Mouse (Mus musculus) stomach, postnatal 0 days (tissue): ENCODE results near the gene Elk4. TPM values are rescaled to one million over a fixed set of nuclear protein-coding genes. Genes with fewer than 3 reads are reported as not detected.

Experiments used
- ATAC-seq: fragments of 200-750 bp; cut with Nextera tagmentation; 2 replicates; pipeline ENCODE4 v1.8.0; 2017; ENCODE audit not compliant: low FRiP score, low TSS enrichment
- DNase-seq: peaks from one replicate; pipeline ENCODE4 v3.0.0-alpha.2; 2016; ENCODE audit warnings: low spot score
- H3K27ac ChIP-seq: fragments of 300-500 bp; sonication (generic); replicated peaks from 2 replicates; pipeline ENCODE4 v1.5.1; 2014; ENCODE audit warnings: mild to moderate bottlenecking, control low read depth
- H3K27me3 ChIP-seq: fragments of 300-500 bp; sonication (generic); 2 replicates; pipeline ENCODE4 v1.6.1; 2014; ENCODE audit warnings: low read length; ENCODE audit not compliant: control insufficient read depth, insufficient read depth
- H3K36me3 ChIP-seq: fragments of 300-500 bp; sonication (generic); 2 replicates; pipeline ENCODE4 v1.6.1; 2014; ENCODE audit warnings: low read length, mixed read lengths; ENCODE audit not compliant: control insufficient read depth, insufficient read depth
- H3K4me1 ChIP-seq: fragments of 300-500 bp; sonication (generic); replicated peaks from 2 replicates; pipeline ENCODE4 v1.6.1; 2014; ENCODE audit warnings: antibody characterized with exemption; ENCODE audit not compliant: control insufficient read depth, insufficient read depth
- H3K4me2 ChIP-seq: fragments of 300-500 bp; sonication (generic); replicated peaks from 2 replicates; pipeline ENCODE4 v1.6.1; 2014; ENCODE audit warnings: low read depth, mild to moderate bottlenecking, control low read depth, moderate library complexity
- H3K4me3 ChIP-seq: fragments of 300-500 bp; sonication (generic); 2 replicates; pipeline ENCODE4 v1.5.1; 2014; ENCODE audit warnings: low read depth, low read length, control low read depth
- H3K9ac ChIP-seq: fragments of 300-500 bp; sonication (generic); 2 replicates; pipeline ENCODE4 v1.6.1; 2014; ENCODE audit warnings: mild to moderate bottlenecking, low read length, control low read depth, mixed read lengths
- H3K9me3 ChIP-seq: fragments of 300-500 bp; sonication (generic); 2 replicates; pipeline ENCODE4 v1.6.1; 2016; ENCODE audit warnings: low read length; ENCODE audit not compliant: control insufficient read depth
- CTCF ChIP-seq: IDR thresholded peaks from 2 replicates; pipeline ENCODE4 v1.5.1; 2016; ENCODE audit warnings: antibody characterized with exemption, low read depth, mild to moderate bottlenecking, moderate library complexity
- EP300 ChIP-seq: optimal IDR thresholded peaks from 2 replicates; pipeline ENCODE3; 2016; ENCODE audit warnings: antibody characterized with exemption
- WGBS: fragments of 180-500 bp; shearing (Covaris S2); extraction: QIAGEN DNeasy Blood & Tissue Kit; methylation state at CpG from one replicate; pipeline ENCODE4 v1.1.7; 2014; 5-methylcytosine and 5-hydroxymethylcytosine counted together
- polyA plus RNA-seq: library from polyadenylated mRNA; unstranded; fragments of >200 nt; fragmentation: Nextera tagmentation; extraction: Ambion mirVana; gene quantifications from 2 replicates; pipeline ENCODE4 v1.2.1, GENCODE M21; 2015

Elk4 gene
- polyA plus RNA-seq = 13.8 and 14.3 TPM in 2 replicates

DNA sequence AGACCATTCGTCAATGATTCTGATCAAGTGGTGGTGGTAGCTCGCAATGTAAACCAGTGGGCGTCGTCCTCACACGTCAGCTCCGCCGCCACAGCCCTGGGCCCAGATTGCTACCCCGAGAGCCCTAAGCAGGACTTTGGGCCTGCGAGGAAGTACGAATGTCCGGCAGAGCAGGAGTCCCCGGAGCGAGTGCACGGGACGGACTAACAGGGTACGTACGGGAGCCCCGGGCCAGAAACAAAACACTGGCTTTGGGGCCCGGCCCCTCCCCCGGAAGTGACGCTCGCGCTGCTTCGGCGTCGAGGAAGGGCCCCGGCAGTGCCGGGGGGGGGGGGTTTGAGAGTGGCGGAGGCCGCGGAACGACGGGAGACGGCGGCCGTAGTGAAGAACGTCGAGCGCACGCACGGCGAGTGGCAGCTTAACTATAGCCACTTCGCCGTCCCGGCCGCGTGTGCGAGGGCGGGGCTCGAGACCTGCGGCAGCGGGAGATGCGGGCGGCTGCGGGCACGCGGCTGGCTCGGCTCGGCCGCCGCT is at the start of gene Elk4:
TSS of gene Elk4 (plus strand) at position 326 of the 534 bp plus-strand sequence.
- Histone ChIP-seq H3K4me3 (peak within 1 kb of the TSS; percentile 83), H3K9me3 (no peaks in the 10 kb centered on the region), H3K4me1 (no peaks in the 10 kb centered on the region), H3K9ac (peak within 1 kb of the TSS; percentile 98), H3K27me3 (no peaks in the 10 kb centered on the region), H3K4me2 (peak within 1 kb of the TSS; percentile 65), H3K27ac (peak within 1 kb of the TSS; percentile 100), H3K36me3 (no peaks in the 10 kb centered on the region)
- TF ChIP-seq EP300 (peak; percentile 45), CTCF (peak; percentile 9; the same call in 1 of the 2 replicates)
- peak; percentile 95 for DNase-seq
- ATAC-seq = peak; percentile 90
- under 1% methylated on average over 56 of the region's 61 CpGs for WGBS

DNA sequence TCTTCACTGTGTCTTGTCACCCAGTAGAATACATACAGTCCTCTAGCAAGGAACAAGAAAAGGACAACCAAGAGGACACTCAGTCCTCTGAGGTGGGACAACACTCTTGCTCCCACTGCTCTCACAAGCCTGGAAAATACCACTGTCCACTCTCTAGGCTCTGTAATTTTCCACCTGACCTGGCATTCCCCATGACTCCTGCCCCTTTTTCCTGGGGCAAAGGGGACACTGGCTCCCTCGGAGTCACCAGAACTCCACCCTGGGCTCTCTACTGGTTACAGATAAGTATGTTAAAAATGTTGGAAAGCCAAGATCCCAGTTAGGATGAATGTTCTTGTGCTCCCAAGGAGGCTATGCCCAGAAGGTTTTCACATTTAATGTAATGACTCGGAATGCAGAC is 46.4 kb upstream of the Elk4 start:
- H3K27ac ChIP-seq = no peak overlapping the region
- 62% methylated on average over 2 of the region's 2 CpGs for WGBS
- H3K4me3 ChIP-seq = no peak overlapping the region
- no peaks in the 10 kb centered on the region; the same call in 1 of the 2 replicates for H3K27me3 ChIP-seq
- TF ChIP-seq CTCF (no peak), EP300 (no peak)
- H3K36me3 ChIP-seq = no peaks in the 10 kb centered on the region
- ATAC-seq = no peak
- no peak for DNase-seq
- H3K9me3 ChIP-seq = no peaks in the 10 kb centered on the region
- no peak overlapping the region for H3K4me2 ChIP-seq
- H3K9ac ChIP-seq = no peak overlapping the region
- H3K4me1 ChIP-seq = no peaks in the 10 kb centered on the region

DNA sequence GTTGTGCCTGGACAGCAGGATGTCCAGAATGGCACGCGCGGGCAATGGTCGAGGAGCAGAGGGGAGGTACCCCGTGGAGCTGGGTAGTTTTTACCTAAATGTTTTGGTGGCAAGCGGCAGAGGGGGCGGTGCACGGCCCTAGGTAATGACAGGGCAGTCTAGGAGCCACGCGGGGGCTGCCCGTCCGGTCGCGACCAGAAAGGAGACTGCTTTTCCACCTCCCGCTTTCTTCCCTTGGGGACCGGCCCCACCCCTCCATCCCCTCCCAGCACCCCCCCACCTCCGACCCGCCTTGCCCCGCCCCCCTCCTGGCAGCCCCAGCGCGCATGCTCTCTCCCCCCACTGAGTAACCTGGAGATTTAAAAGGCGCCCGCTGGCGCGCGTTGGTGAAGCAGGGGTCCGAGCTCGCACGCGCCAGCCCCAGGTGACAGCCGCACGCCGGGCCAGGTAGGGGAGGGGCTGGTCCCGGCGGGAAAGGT is 44.8 kb upstream of the Elk4 start, which contains the start of gene Slc45a3:
TSS of gene Slc45a3 (plus strand) at position 362 of the 479 bp plus-strand sequence.
- TF ChIP-seq CTCF = no peak
- TF ChIP-seq EP300 = no peak
- peak within 1 kb of the TSS; percentile 99 for H3K4me2 ChIP-seq
- no peaks in the 10 kb centered on the region for H3K36me3 ChIP-seq
- under 1% methylated on average over 25 of the region's 35 CpGs for whole genome bisulfite sequencing
- DNase-seq = peak; percentile 81
- peak within 1 kb of the TSS; percentile 65 for H3K27ac ChIP-seq
- no peaks in the 10 kb centered on the region for H3K9me3 ChIP-seq
- peak; percentile 13 for ATAC-seq
- H3K9ac ChIP-seq = peak within 1 kb of the TSS; percentile 69
- H3K27me3 ChIP-seq = no peaks in the 10 kb centered on the region; the same call in 1 of the 2 replicates
- H3K4me3 ChIP-seq = peak within 1 kb of the TSS; percentile 69
- no peaks in the 10 kb centered on the region for H3K4me1 ChIP-seq

DNA sequence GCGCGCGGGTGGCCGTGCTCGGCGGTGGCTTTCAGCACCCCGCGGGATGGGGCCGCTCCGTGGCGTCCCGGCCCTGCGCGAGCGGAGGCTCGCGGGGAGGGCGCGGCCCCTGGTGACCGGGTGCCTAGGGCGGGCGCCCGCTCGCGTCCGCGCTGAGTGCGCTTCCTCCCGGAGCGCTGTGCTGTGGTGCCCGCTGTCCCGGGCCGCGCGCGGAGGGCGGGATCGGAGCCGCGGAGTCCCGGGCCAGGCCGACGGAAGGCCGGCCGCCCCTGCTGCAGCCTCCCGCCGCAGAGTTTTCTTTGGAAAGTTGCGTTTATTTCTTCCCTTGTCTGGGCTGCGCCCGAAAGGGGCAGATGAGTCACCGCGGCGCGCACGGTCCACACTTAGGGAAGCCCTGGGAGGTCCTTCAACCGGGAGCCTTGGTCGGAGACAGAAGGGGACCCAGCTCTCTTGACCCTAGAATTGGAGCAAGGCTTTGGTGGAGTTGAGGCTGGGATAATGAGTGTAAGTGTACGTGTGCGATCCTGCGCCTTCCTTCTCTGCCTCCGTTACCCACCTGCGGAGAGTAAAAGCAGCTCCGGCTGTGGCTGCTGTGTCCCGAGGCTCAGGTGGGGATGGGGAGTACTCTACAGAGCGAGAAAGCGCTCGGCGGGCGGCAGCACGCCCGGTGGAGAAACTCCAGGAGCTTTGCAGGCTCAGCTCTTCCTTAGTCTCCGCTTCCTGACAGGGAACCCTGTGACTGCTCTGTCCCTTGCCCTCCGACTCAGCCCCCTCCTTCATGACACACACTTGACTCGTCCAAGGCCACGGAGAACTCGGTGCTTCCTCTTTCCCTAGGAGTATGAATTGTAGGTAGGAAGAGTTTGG is 44.1 kb upstream of the Elk4 start:
- Histone ChIP-seq H3K4me1 (no peaks in the 10 kb centered on the region), H3K4me2 (peak overlapping the region; percentile 99), H3K4me3 (peak overlapping the region; percentile 69), H3K27me3 (no peaks in the 10 kb centered on the region; the same call in 1 of the 2 replicates), H3K36me3 (no peaks in the 10 kb centered on the region), H3K9ac (peak overlapping the region; percentile 69), H3K9me3 (no peaks in the 10 kb centered on the region), H3K27ac (peak overlapping the region; percentile 65)
- ATAC-seq = peak; percentile 74
- 1% methylated on average over 62 of the region's 76 CpGs for WGBS
- no peak for TF ChIP-seq EP300
- no peak for TF ChIP-seq CTCF
- DNase-seq = peak; percentile 59

DNA sequence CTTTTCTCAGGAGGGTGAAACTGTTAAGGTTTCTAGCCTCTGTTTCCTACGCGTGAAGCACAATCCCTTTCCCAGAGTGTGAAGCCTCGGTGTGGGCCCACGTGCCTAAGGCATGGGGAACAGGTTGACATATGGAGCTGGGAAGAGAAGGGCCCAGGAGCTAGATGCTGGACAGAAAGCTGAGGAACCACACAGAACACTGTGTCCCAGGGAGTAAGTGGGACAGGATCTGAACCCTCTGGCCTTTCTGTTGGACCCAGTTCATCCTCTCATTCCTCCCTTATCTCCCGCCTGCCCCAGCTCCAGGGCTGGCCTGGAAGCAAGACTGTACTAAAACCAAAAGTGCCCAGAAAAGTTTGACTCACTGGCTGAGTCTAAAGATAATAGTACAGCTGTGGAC is 43.3 kb upstream of the Elk4 start:
- 64% methylated on average over 5 of the region's 5 CpGs for WGBS
- Histone ChIP-seq H3K27ac (no peak overlapping the region), H3K9me3 (no peaks in the 10 kb centered on the region), H3K36me3 (no peaks in the 10 kb centered on the region), H3K4me2 (peak overlapping the region; percentile 99), H3K4me3 (peak overlapping the region; percentile 69), H3K4me1 (no peaks in the 10 kb centered on the region), H3K27me3 (no peaks in the 10 kb centered on the region; the same call in 1 of the 2 replicates), H3K9ac (peak overlapping the region; percentile 69; the same call in 1 of the 2 replicates)
- DNase-seq (no peak), ATAC-seq (no peak)
- no peak for TF ChIP-seq EP300
- TF ChIP-seq CTCF = no peak
